Mouse (Mus musculus): Measurements from ENCODE around the gene Itgam. TPM values are rescaled to one million over a fixed set of nuclear protein-coding genes. Genes with fewer than 3 reads are reported as not detected.

The Itgam gene
- total RNA-seq, 2 experiments from 2014 or later, result 9.1 to 10.2 TPM

- no peak for DNase-seq (ENCODE audit: low spot score in 2 of 2)
Measured at GRCm38 (mm10) chr7:128056917-128057444, 5.5 kb upstream of the Itgam start.

GRCm38 (mm10) chr7:128057860-128058259, 4.6 kb upstream of the Itgam start:
- no peak for DNase-seq (ENCODE audit: low spot score in 2 of 2)

- DNase-seq (ENCODE audit: low spot score in 2 of 2), result no peak
Measured at GRCm38 (mm10) chr7:128058576-128058975, 3.9 kb upstream of the Itgam start.

GRCm38 (mm10) chr7:128059091-128059490, 3.3 kb upstream of the Itgam start:
- DNase-seq (ENCODE audit: low spot score in 2 of 2), result no peak

- no peak for DNase-seq (ENCODE audit: low spot score in 2 of 2)
Measured at GRCm38 (mm10) chr7:128063211-128063781, 856 bp downstream of the Itgam start.

- DNase-seq (ENCODE audit: low spot score in 2 of 2), result no peak
Measured at GRCm38 (mm10) chr7:128065547-128065946, 3.1 kb downstream of the Itgam start.

- DNase-seq (ENCODE audit: low spot score in 2 of 2), result no peak
Measured at GRCm38 (mm10) chr7:128067847-128068246, 5.4 kb downstream of the Itgam start.

- no peak for DNase-seq (ENCODE audit: low spot score in 2 of 2)
Measured at GRCm38 (mm10) chr7:128069844-128070243, 7.4 kb downstream of the Itgam start.

- DNase-seq (ENCODE audit: low spot score in 2 of 2), result no peak
Measured at GRCm38 (mm10) chr7:128071816-128072215, 9.4 kb downstream of the Itgam start.

- no peak for DNase-seq (ENCODE audit: low spot score in 2 of 2)
Measured at GRCm38 (mm10) chr7:128080012-128080411, 17.6 kb downstream of the Itgam start.

GRCm38 (mm10) chr7:128089141-128089540, 26.7 kb downstream of the Itgam start:
- DNase-seq (ENCODE audit: low spot score in 2 of 2), result no peak

- no peak for DNase-seq (ENCODE audit: low spot score in 2 of 2)
Measured at GRCm38 (mm10) chr7:128098135-128098534, 35.7 kb downstream of the Itgam start.

- DNase-seq (ENCODE audit: low spot score in 2 of 2), result no peak
Measured at GRCm38 (mm10) chr7:128100742-128101357, 38.4 kb downstream of the Itgam start.

GRCm38 (mm10) chr7:128105246-128105645, 42.8 kb downstream of the Itgam start:
- DNase-seq (ENCODE audit: low spot score in 2 of 2), result peak in 1 of 2 experiments; percentile 7

- DNase-seq (ENCODE audit: low spot score in 2 of 2), result no peak
Measured at GRCm38 (mm10) chr7:128107462-128107861, 45.0 kb downstream of the Itgam start.

GRCm38 (mm10) chr7:128110314-128110713, 47.9 kb downstream of the Itgam start:
- no peak for DNase-seq (ENCODE audit: low spot score in 2 of 2)

- no peak for DNase-seq (ENCODE audit: low spot score in 2 of 2)
Measured at GRCm38 (mm10) chr7:128112131-128112530, 49.7 kb downstream of the Itgam start.

GRCm38 (mm10) chr7:128114371-128115105, 52.1 kb downstream of the Itgam start:
- no peak for DNase-seq (ENCODE audit: low spot score in 2 of 2)

GRCm38 (mm10) chr7:128115211-128115958, 52.9 kb downstream of the Itgam start:
- no peak for DNase-seq (ENCODE audit: low spot score in 2 of 2)

- DNase-seq (ENCODE audit: low spot score in 2 of 2), result no peak
Measured at GRCm38 (mm10) chr7:128116396-128116795, 54.0 kb downstream of the Itgam start.

GRCm38 (mm10) chr7:128119726-128120490, 57.5 kb downstream of the Itgam start:
- no peak for DNase-seq (ENCODE audit: low spot score in 2 of 2)

Measured in left cerebral cortex, adult 18-20 months (tissue).